Mouse (Mus musculus) cortical plate, adult 2 months (tissue): ENCODE results near the gene Cdh8.

ENCODE experiments used
- CTCF ChIP-seq: fragments of 200-500 bp; IDR thresholded peaks from 2 replicates; pipeline ENCODE4 v1.5.1; 2011; ENCODE audit warnings: mild to moderate bottlenecking, control low read depth, low read length; ENCODE audit not compliant: insufficient read depth; ENCODE audit errors: extremely low read depth
- POLR2A ChIP-seq: fragments of 200-500 bp; IDR thresholded peaks from 2 replicates; pipeline ENCODE4 v1.6.1; 2011; ENCODE audit warnings: mild to moderate bottlenecking, low read length, control low read depth; ENCODE audit not compliant: insufficient read depth; ENCODE audit errors: extremely low read depth

GRCm38 (mm10) chr8:99314561-99314960 is 101.7 kb downstream of the Cdh8 start:
- no peak for TF ChIP-seq CTCF
- no peak for TF ChIP-seq POLR2A
